Mouse (Mus musculus) midbrain, embryonic 16.5 days (tissue): ENCODE data around the gene Gm3573. TPM values are rescaled to one million over a fixed set of nuclear protein-coding genes. Genes with fewer than 3 reads are reported as not detected.
"Not testable (repeated sequence)": the region's sequence is repeated elsewhere in the genome, so short reads cannot be mapped to it uniquely, and the experiment has no call there.

ENCODE experiments used
- ATAC-seq: fragments of 200-750 bp; cut with Nextera tagmentation; 2 replicates; pipeline ENCODE4 v1.8.0; 2017; ENCODE audit warnings: moderate TSS enrichment
- H3K27ac ChIP-seq: fragments of 300-500 bp; sonication (generic); 2 replicates; pipeline ENCODE4 v1.5.1; 2014; ENCODE audit warnings: mild to moderate bottlenecking, low read length, mixed read lengths
- H3K27me3 ChIP-seq: fragments of 300-500 bp; sonication (generic); 2 replicates; pipeline ENCODE4 v1.6.1; 2014; ENCODE audit warnings: low read depth, low read length, mixed read lengths; ENCODE audit not compliant: control insufficient read depth, insufficient read depth
- H3K36me3 ChIP-seq: fragments of 300-500 bp; sonication (generic); 2 replicates; pipeline ENCODE4 v1.6.1; 2014; ENCODE audit warnings: mild to moderate bottlenecking, low read length, moderate library complexity, mixed read lengths; ENCODE audit not compliant: control insufficient read depth, insufficient read depth
- H3K4me1 ChIP-seq: fragments of 300-500 bp; sonication (generic); 2 replicates; pipeline ENCODE4 v1.6.1; 2014; ENCODE audit warnings: mild to moderate bottlenecking, low read length, mixed read lengths; ENCODE audit not compliant: control insufficient read depth, insufficient read depth
- H3K4me2 ChIP-seq: fragments of 300-500 bp; sonication (generic); 2 replicates; pipeline ENCODE4 v1.6.1; 2014; ENCODE audit warnings: mild to moderate bottlenecking, low read length, mixed read lengths
- H3K4me3 ChIP-seq: fragments of 300-500 bp; sonication (generic); 2 replicates; pipeline ENCODE4 v1.5.1; 2014; ENCODE audit warnings: low read depth, mild to moderate bottlenecking, low read length, moderate library complexity, mixed read lengths
- H3K9ac ChIP-seq: fragments of 300-500 bp; sonication (generic); 2 replicates; pipeline ENCODE4 v1.6.1; 2014; ENCODE audit warnings: low read depth, low read length, mixed read lengths
- H3K9me3 ChIP-seq: fragments of 300-500 bp; sonication (generic); replicated peaks from 2 replicates; pipeline ENCODE4 v1.6.1; 2014; ENCODE audit warnings: mild to moderate bottlenecking, low read length, mixed read lengths; ENCODE audit not compliant: control insufficient read depth, poor library complexity, severe bottlenecking
- WGBS: fragments of 180-500 bp; shearing (Covaris S2); extraction: QIAGEN DNeasy Blood & Tissue Kit; methylation state at CpG from one replicate; pipeline ENCODE4 v1.1.7; 2014; 5-methylcytosine and 5-hydroxymethylcytosine counted together
- polyA plus RNA-seq: library from polyadenylated mRNA; unstranded; fragments of >200 nt; fragmentation: Nextera tagmentation; extraction: Ambion mirVana; gene quantifications from 2 replicates; pipeline ENCODE4 v1.2.1, GENCODE M21; 2015

Gene Gm3573
- not detected in 2 replicates for polyA plus RNA-seq

GRCm38 (mm10) chr14:42190691-42191090 is at the start of gene Gm3573:
Gm3573 (minus strand) TSS chr14:42190791.
- H3K4me3 ChIP-seq, H3K27me3 ChIP-seq, H3K9ac ChIP-seq, H3K4me1 ChIP-seq, H3K27ac ChIP-seq, H3K36me3 ChIP-seq, ATAC-seq, H3K4me2 ChIP-seq, H3K9me3 ChIP-seq: not testable (repeated sequence)
- WGBS: no CpG with 5 or more reads among the region's 1 CpGs

- not testable (repeated sequence) for H3K4me1 ChIP-seq, H3K4me2 ChIP-seq, H3K9ac ChIP-seq, H3K27ac ChIP-seq, H3K9me3 ChIP-seq, ATAC-seq, H3K4me3 ChIP-seq, H3K36me3 ChIP-seq, H3K27me3 ChIP-seq
- 66% methylated on average over 8 of the region's 10 CpGs for WGBS
Measured at GRCm38 (mm10) chr14:42216766-42217537, 26.4 kb upstream of the Gm3573 start.

GRCm38 (mm10) chr14:42183936-42184335 is 6.7 kb downstream of the Gm3573 start:
- H3K27me3 ChIP-seq, H3K4me2 ChIP-seq, H3K9me3 ChIP-seq, H3K36me3 ChIP-seq, ATAC-seq, H3K27ac ChIP-seq, H3K9ac ChIP-seq, H3K4me3 ChIP-seq, H3K4me1 ChIP-seq: not testable (repeated sequence)
- 90% methylated on average over 3 of the region's 3 CpGs for WGBS

- H3K9me3 ChIP-seq, H3K27ac ChIP-seq, H3K9ac ChIP-seq, H3K4me2 ChIP-seq, ATAC-seq, H3K27me3 ChIP-seq, H3K36me3 ChIP-seq, H3K4me1 ChIP-seq, H3K4me3 ChIP-seq: not testable (repeated sequence)
- 82% methylated on average over 1 of the region's 2 CpGs for WGBS
Measured at GRCm38 (mm10) chr14:42162522-42162921, 28.1 kb downstream of the Gm3573 start, which contains the start of gene Gm17027. Gm17027 (minus strand) TSS chr14:42162622.

Other genes with a start within 250 kb of the Gm3573 start
- not detected in 2 replicates for gene 1700024B05Rik, start 246.8 kb downstream of the Gm3573 start, polyA plus RNA-seq
- not detected in 2 replicates for gene Gm6401, start 222.9 kb downstream of the Gm3573 start, polyA plus RNA-seq
- gene Gm3543, start 207.5 kb downstream of the Gm3573 start, polyA plus RNA-seq: not detected in 2 replicates
- not detected in 2 replicates for gene Gm7951, start 73.4 kb downstream of the Gm3573 start, polyA plus RNA-seq
- gene Gm17027, start 28.2 kb downstream of the Gm3573 start, polyA plus RNA-seq: not detected in 2 replicates
- not detected in 2 replicates for gene Gm17026, start 69.3 kb upstream of the Gm3573 start, polyA plus RNA-seq
- gene Gm9611, start 106.6 kb upstream of the Gm3573 start, polyA plus RNA-seq: not detected in 2 replicates
- not detected in 2 replicates for gene Gm7995, start 119.4 kb upstream of the Gm3573 start, polyA plus RNA-seq
- not detected in 2 replicates for gene Gm8005, start 248.9 kb upstream of the Gm3573 start, polyA plus RNA-seq